Mouse (Mus musculus): ENCODE results near the gene Grid2.

Grid2 gene

DNA sequence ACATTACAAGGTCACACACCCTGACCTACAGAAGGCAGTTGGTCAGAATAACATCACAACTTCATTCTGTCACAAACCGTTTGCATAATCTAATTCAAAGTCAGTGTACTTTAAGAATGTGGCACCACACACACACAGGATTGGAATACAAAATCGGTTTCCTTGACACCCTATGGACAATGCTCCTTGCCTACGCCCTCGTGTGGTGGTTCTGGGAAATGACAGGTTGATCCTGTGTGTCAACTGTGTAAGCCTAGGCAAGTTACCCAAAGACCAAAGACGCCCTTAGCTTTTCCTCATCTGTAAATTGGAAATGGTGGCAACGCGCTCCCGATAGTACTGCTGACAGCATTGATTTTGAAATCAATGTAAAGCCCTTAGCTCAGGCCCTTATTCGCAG, 1428.3 kb downstream of the Grid2 start:
- H3K4me3 ChIP-seq (replicated peaks; ENCODE audit: low read length) = no peak overlapping the region

DNA sequence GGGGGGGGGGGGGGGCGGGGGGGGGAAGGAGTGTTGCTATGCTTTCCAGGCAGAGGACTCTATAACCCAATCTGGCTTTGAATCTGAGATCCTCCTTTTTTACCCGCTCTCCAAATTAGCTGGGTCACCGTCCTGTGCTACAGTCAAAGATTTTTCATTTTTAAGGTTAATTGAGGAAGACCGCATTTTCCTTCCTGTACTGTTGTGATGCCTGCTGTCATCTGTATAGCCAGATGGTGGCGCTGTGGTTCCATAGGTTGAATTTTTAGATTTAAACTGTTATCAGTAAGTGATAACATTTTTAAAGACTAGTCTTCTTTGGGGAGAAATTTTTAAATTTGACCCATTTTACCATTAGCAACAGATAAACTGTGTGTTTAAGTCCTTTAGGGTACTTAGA, 1429.3 kb downstream of the Grid2 start:
- peaks cover 31% of the 10 kb centered on the region for H3K4me1 ChIP-seq (replicated peaks; ENCODE audit: low read depth, low read length)
- peaks cover 3% of the 10 kb centered on the region; the same call in 1 of the 2 replicates for H3K9me3 ChIP-seq (ENCODE audit: low read length)
- H3K36me3 ChIP-seq (ENCODE audit: insufficient read depth, low read length) = no peaks in the 10 kb centered on the region
- peaks cover 18% of the 10 kb centered on the region; the same call in 1 of the 2 replicates for H3K27me3 ChIP-seq (ENCODE audit: insufficient read depth, low read length)
- H3K4me3 ChIP-seq (replicated peaks; ENCODE audit: low read length) = no peak overlapping the region
- TF ChIP-seq NANOG (IDR thresholded peaks at IDR 0.05; ENCODE audit: borderline replicate concordance, low read length) = no peak
- TF ChIP-seq CTCF (conservative IDR thresholded peaks at IDR 0.05; ENCODE audit: low read length) = peak; percentile 90

More for the DNA sequence above, 1428.3 kb downstream of the Grid2 start:
- no peaks in the 10 kb centered on the region for H3K36me3 ChIP-seq (ENCODE audit: insufficient read depth, low read length)
- peaks cover 32% of the 10 kb centered on the region for H3K4me1 ChIP-seq (replicated peaks; ENCODE audit: low read depth, low read length)
- peaks cover 3% of the 10 kb centered on the region; the same call in 1 of the 2 replicates for H3K9me3 ChIP-seq (ENCODE audit: low read length)
- TF ChIP-seq POU5F1 (IDR thresholded peaks at IDR 0.05; ENCODE audit: borderline replicate concordance, low read length) (no peak), CTCF (conservative IDR thresholded peaks at IDR 0.05; ENCODE audit: low read length) (peak; percentile 74)
- H3K27me3 ChIP-seq (ENCODE audit: insufficient read depth, low read length) = peaks cover 18% of the 10 kb centered on the region; the same call in 1 of the 2 replicates

DNA sequence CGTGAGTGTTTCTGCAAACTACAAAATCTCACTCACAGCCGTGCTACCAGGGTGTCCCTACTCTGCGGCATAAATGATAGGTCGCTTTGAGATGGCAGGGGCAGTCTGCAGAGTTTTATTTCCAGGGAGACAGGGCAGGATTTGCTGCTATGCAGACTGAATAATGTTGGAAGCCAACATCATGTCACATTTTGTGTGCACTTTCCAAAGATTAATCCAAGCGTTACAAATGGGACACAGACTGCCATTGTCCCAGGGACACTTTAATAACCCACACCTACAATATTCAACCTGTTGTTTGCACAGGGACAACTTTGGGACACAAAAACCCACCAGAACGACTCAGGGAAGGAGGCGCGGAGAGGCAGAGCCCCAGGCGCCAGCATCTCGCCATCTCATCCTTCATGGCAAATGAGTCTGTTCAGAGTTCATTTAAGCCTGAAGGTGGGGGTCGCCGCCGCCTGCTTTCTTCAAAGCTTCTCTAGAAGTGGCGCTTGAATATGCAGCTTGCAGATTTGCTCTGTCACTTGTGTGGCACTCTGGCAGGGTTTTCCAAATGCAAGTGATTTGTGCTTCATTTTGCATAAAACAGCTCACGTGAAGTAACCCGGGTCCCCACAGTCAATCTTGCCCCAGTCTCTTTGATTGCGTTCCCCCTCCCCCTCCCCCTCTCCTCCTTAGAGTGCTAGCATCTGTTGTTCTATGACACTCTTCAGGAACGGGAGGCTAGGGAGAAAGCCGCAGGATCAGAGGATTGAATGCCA, 1432.7 kb downstream of the Grid2 start:
- Histone ChIP-seq H3K4me1 (replicated peaks; ENCODE audit: low read depth, low read length) (peaks cover 18% of the 10 kb centered on the region), H3K4me3 (replicated peaks; ENCODE audit: low read length) (peak overlapping the region; percentile 45; the same call in 1 of the 2 replicates), H3K27me3 (ENCODE audit: insufficient read depth, low read length) (peaks cover 18% of the 10 kb centered on the region; the same call in 1 of the 2 replicates), H3K36me3 (ENCODE audit: insufficient read depth, low read length) (no peaks in the 10 kb centered on the region), H3K9me3 (ENCODE audit: low read length) (peaks cover 1% of the 10 kb centered on the region; the same call in 1 of the 2 replicates)
- TF ChIP-seq POU5F1 (IDR thresholded peaks at IDR 0.05; ENCODE audit: borderline replicate concordance, low read length) (no peak), NANOG (IDR thresholded peaks at IDR 0.05; ENCODE audit: borderline replicate concordance, low read length) (no peak), CTCF (conservative IDR thresholded peaks at IDR 0.05; ENCODE audit: low read length) (no peak)

DNA sequence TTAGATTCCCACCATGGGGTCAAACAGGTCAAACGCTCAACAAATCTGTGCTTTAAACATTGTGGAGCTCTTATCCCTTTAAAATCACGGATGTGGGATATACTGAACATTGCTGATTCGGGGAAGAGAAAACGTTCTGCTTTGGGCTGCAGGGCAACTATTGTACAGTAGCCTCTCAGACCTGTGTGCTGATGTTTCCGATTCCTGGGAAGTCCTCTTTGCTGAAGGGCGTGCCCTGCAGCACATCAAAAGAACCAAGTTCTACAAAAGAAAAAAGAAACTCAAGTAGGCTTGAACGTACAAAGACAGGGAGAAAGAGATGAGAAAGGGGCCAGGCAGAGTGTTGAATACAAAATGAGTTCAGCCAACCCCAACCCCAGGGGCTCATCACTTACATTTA, 1439.0 kb downstream of the Grid2 start:
- TF ChIP-seq NANOG (IDR thresholded peaks at IDR 0.05; ENCODE audit: borderline replicate concordance, low read length) (no peak), POU5F1 (IDR thresholded peaks at IDR 0.05; ENCODE audit: borderline replicate concordance, low read length) (no peak), CTCF (conservative IDR thresholded peaks at IDR 0.05; ENCODE audit: low read length) (no peak)
- Histone ChIP-seq H3K27me3 (ENCODE audit: insufficient read depth, low read length) (no peaks in the 10 kb centered on the region), H3K4me1 (replicated peaks; ENCODE audit: low read depth, low read length) (peaks cover 13% of the 10 kb centered on the region), H3K36me3 (ENCODE audit: insufficient read depth, low read length) (no peaks in the 10 kb centered on the region), H3K9me3 (ENCODE audit: low read length) (no peaks in the 10 kb centered on the region), H3K4me3 (replicated peaks; ENCODE audit: low read length) (no peak overlapping the region)

DNA sequence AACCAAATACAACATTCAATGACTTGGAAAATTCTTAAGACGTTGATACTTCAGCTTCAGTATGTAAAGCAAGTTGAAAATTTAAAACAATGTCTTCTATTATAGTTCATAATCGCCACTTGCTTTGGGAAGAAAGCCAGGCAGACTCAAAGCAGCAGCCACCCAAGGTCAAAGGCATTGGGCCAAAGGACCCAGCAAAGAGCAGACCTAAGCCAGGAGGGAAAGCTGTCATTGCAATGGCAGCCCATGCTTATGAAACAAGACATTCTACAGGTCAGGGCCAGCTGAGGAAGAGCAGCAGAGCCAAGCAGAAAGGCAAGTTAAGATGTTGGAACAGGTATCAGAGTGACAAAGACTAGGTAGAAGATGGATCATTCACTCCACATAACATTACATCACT, 1448.0 kb downstream of the Grid2 start:
- H3K4me3 ChIP-seq (replicated peaks; ENCODE audit: low read length) = no peak overlapping the region
- TF ChIP-seq CTCF (conservative IDR thresholded peaks at IDR 0.05; ENCODE audit: low read length) = no peak
- TF ChIP-seq POU5F1 (IDR thresholded peaks at IDR 0.05; ENCODE audit: borderline replicate concordance, low read length) = no peak
- no peak for TF ChIP-seq NANOG (IDR thresholded peaks at IDR 0.05; ENCODE audit: borderline replicate concordance, low read length)
- no peaks in the 10 kb centered on the region for H3K9me3 ChIP-seq (ENCODE audit: low read length)
- H3K27me3 ChIP-seq (ENCODE audit: insufficient read depth, low read length) = no peaks in the 10 kb centered on the region
- no peaks in the 10 kb centered on the region for H3K4me1 ChIP-seq (replicated peaks; ENCODE audit: low read depth, low read length)
- H3K36me3 ChIP-seq (ENCODE audit: insufficient read depth, low read length) = no peaks in the 10 kb centered on the region

DNA sequence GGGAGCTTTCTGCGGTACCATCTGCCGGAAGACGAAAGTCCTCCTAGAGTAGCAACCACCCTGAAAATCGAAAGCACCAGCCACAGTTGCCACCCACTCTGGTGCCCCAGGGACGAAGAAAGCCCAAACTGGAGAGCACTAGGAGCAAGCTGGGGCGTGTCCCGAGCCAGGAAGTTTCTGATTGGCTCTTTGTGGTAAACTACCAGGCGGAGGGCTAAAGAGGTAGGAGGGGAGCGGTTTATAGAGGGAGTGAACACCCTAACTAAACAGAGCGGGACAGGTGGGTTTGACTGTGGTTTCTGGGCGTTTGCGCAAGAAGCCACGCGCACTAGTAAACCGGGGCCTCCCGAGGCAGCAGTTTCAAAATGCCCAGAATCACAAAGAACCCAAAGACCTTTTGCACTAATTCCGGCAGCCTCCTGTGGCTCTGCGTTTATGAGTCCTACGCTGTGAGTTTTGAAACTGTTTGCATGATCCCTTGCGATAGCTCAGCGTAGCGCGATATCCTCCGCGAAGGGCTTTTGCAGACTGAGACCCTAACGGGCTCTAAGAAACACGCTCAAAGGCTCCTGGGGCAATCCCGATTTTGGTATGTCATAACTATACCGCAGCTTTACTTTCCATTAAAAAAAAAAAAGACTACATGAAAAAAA, 1472.2 kb downstream of the Grid2 start:
- Histone ChIP-seq H3K4me3 (replicated peaks; ENCODE audit: low read length) (peak overlapping the region; percentile 77), H3K27me3 (ENCODE audit: insufficient read depth, low read length) (peaks cover 60% of the 10 kb centered on the region), H3K36me3 (ENCODE audit: insufficient read depth, low read length) (no peaks in the 10 kb centered on the region), H3K4me1 (replicated peaks; ENCODE audit: low read depth, low read length) (peaks cover 35% of the 10 kb centered on the region), H3K9me3 (ENCODE audit: low read length) (no peaks in the 10 kb centered on the region)
- TF ChIP-seq CTCF (conservative IDR thresholded peaks at IDR 0.05; ENCODE audit: low read length) (no peak), POU5F1 (IDR thresholded peaks at IDR 0.05; ENCODE audit: borderline replicate concordance, low read length) (no peak), NANOG (IDR thresholded peaks at IDR 0.05; ENCODE audit: borderline replicate concordance, low read length) (no peak)

DNA sequence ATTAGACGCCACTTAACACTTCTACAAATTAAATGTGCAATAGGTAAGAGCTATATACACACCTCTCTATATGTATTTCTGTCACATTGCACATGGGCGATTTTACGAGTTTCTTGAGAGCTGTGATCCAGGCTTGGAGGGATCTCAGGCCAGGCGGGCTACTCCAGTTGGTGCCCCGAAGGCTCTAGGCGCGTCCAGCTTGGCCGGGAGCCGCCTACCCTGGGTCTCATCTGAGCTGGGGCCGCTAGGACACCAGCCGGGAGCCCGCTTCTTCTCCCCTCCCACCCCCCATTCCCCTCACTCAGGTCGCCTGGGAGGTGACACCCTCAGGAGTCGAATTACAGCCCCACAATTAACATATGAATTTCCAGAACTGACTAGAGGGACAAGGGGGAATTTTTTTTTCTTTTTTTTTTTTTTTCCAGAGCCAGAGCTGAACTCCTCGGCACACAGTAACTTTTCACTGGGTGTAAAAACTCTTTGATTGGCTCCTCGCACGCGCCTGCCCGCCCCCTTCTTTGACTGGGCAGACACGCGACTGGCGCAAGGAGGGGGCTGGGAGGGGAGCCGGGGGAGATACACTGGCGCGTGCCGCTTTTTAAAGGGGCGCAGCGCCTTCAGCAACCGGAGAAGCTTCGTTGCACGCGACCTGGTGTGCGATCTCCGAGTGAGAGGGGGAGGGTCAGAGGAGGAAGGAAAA, 1473.0 kb downstream of the Grid2 start, which contains the start of gene Atoh1:
TSS of gene Atoh1 (plus strand) at position 627 of the 700 bp plus-strand sequence.
- Histone ChIP-seq H3K4me1 (replicated peaks; ENCODE audit: low read depth, low read length) (peaks cover 39% of the 10 kb centered on the region), H3K36me3 (ENCODE audit: insufficient read depth, low read length) (no peaks in the 10 kb centered on the region), H3K9me3 (ENCODE audit: low read length) (no peaks in the 10 kb centered on the region), H3K27me3 (ENCODE audit: insufficient read depth, low read length) (peaks cover 67% of the 10 kb centered on the region), H3K4me3 (replicated peaks; ENCODE audit: low read length) (peak within 1 kb of the TSS; percentile 77)
- no peak for TF ChIP-seq CTCF (conservative IDR thresholded peaks at IDR 0.05; ENCODE audit: low read length)
- no peak for TF ChIP-seq POU5F1 (IDR thresholded peaks at IDR 0.05; ENCODE audit: borderline replicate concordance, low read length)
- 0 out of 2 replicates have a peak, but pooled peaks have one; percentile 23 for TF ChIP-seq NANOG (IDR thresholded peaks at IDR 0.05; ENCODE audit: borderline replicate concordance, low read length)

Data from E14TG2a.4 (cell line).